Mouse (Mus musculus) layer of hippocampus, adult 9-10 months (tissue): ENCODE data around the gene Sidt1.

Experiments
- DNase-seq: peaks from one replicate; pipeline ENCODE4 v3.0.0; 2022; ENCODE audit warnings: low spot score

The Sidt1 gene

DNA sequence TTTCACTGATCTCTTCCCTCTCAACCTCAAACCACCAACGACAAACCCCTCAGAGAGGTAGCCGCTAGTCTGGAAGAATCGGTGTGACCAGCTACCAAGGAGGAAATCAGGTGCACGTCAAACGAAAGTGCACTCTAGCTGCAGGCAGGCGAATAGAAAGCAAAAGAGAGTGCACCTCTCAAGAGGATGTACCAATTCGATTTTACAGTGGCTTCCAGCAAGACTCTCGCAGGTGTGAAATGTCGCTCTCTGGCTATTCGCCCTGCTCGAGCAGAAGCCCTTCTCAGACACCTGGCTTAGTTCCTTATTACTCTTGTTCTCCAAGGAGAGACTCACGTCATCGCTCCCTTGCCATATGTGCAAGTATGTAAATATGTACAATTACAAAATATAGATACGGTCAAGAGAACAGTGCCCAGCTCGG lies at the start of gene Sidt1:
Gene Sidt1 (minus strand): TSS at position 336 of the 424 bp plus-strand sequence.
- no peak for DNase-seq

- no peak for DNase-seq
These were observed 48.6 kb upstream of the Sidt1 start for GRCm38 (mm10) chr16:44381578-44381977.

DNA sequence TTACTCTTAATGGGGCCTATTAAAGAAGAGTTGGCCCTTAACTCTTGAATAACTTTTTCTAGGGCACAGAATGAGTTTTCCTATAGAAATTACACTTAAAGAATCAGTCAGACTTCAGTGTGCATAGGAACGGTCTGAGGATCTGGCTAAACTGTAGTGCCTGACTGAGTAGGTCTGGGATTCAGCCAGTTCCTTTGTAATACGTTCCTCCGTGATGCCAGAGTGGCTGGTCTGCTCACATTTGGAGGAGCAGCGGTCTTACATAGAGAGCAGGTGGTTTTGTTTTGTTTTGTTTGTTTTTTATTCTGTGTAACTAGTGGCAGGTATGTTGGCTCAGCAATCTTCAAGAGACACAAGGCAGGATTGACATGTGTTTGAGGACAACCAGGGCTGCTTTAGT lies 47.0 kb upstream of the Sidt1 start:
- DNase-seq = no peak

GRCm38 (mm10) chr16:44375459-44375858 lies 42.5 kb upstream of the Sidt1 start:
- DNase-seq = no peak

- no peak for DNase-seq
These were observed 32.5 kb upstream of the Sidt1 start for GRCm38 (mm10) chr16:44365522-44365921.

DNA sequence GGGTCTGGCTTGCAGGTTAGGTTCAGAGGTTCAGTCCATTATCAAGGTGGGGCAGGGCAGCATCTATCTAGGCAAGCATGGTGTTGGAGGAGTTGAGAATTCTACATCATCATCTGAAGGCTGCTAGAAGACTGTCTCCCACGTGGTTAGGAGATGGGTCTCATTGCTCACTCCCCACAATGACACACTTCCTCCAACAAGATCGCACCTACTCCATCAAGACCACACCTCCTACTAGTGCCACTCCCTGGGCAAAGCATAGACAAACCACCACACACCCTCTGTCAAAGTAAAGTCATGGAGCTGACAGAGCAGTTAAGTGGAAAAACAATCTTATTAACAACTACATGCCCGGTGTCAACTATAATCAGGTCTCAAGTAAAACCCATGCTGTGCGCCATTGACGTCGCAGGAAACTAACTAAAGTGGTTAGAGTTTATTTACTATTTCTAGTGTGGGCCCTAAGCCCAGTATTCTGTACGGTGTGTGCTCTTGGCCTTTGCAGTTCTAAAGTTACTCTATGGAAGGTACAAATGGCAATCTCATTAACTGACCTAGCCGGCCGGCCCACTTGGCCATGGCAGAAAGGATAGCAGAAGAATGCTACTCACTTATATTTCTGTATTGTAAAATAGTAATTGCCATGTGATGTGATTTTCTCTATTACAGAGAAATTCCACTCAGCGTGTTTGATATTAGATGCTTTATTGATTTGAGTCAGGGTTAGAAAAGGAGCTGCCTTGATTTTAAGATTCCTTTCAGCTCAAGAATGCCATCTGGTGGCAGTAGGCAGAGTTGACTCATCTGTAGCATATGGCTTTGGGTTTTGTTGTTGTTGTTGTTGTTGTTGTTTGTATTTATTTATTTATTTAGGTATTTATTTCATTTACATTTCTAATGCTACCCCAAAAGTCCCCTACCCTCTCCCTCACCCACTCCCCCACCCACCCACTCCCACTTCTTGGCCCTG lies 29.2 kb upstream of the Sidt1 start:
- peak; percentile 33 for DNase-seq

GRCm38 (mm10) chr16:44357571-44358268 lies 24.7 kb upstream of the Sidt1 start:
- no peak for DNase-seq

- no peak for DNase-seq
These were observed 23.3 kb upstream of the Sidt1 start for GRCm38 (mm10) chr16:44356291-44356690.

DNA sequence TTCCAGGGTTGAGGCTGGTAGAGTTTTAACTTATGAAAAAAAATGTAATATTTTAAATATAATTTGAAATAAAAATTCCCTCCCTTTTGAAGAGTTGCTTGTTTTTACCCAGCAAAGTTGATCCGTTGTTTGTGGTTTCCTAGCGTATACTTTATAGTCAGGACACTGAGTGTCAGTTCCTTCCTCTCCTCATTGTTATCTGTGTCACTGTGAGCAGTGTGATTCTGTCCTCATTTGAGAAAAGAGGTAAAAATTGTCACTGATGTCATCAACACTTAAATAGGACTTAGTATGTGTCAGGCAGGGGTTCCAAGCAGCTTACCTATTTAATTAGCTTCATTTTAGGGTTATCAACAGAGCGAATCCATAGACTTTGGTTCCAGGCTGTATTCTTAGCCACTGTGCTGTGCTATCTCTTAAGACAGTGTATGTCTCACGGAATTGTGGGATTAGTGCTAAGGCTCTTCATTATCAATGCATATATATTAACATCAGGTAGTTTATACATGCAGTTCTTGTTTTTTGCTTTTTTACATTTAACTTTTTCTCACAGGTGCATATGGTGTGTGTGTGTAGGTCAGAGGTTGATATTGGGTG lies 16.9 kb upstream of the Sidt1 start:
- DNase-seq = no peak

DNA sequence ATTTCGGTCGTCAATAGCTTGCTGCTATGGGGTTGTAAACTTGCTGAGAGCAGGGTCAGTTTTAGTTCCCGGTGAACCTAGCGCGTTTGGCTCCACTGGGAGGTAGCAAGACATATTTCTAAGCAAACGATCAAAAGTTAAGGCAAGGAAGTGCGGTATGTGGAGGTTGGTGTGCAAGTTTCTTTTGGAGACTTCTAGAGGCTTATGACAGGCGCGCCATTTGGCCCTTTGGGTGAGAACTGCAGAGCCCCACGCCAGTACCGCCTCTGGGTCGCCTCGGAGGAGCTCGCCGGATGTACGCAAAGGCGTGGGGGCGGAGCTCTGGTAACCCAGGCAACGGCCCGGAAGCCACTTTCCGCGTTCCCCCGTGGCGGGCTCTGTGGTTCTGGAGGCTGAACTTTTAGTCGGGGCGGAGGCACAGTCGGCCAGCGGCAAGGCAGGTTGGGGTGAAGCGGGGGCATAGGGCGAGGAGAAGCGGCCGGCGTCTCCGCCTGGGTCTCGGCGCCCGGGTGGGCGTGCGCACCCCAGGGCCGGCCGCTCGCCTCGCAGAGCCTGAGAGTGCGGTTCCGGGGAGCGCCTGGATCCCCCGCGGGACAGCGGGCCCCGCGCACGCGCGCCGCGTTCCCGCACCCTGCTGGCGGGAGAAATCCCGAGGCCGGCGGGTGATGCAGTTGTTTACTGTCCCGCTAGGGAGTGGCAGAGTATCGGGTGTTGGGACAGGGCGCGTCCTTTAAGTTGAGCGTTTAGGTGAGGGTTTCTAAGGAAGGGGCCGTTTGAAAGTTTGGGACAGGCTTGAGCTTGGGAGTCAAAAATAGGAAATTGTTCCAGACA lies 14.3 kb upstream of the Sidt1 start, which contains the start of gene Spice1:
Gene Spice1 (plus strand): TSS at position 51 of the 831 bp plus-strand sequence.
- peak; percentile 60 for DNase-seq

GRCm38 (mm10) chr16:44337541-44337940 lies 4.5 kb upstream of the Sidt1 start:
- DNase-seq = no peak

GRCm38 (mm10) chr16:44331995-44332860 lies 768 bp downstream of the Sidt1 start:
- DNase-seq = no peak

DNA sequence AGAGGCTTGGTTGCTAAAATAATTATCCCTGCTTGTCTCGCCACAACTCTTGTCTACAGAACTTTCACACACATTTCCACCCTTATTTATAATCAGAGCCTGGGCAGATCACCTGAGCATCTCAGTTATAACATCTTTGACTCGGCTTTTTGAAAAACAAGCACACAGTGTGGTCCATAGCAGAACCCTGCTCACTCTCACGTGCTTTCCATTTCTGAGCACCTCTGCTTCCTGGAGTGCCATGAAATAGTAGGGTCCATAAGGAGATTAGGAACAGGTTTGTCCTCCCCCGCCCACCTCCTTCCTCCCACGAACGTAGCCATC lies 1.4 kb downstream of the Sidt1 start:
- DNase-seq = no peak

DNA sequence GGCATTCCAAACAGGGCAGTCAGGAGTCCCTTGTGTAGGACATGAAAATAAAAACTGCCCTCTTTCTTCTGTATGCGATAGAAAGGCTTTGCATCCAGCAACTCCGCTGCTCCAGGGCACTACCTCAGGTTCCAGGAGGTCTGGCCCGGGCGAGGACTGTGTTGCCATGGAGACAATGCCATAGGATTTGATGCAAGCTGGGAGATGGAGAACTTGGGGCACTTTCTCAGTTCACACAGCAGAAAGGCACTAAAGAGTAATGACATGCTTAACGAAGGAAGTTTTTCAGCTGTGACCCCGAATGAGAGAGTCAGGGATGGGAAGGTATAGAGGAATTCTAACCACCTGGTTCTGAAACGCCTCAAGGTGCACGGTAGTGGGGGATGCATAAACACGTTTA lies 1.8 kb downstream of the Sidt1 start:
- no peak for DNase-seq

- no peak for DNase-seq
These were observed 2.3 kb downstream of the Sidt1 start for GRCm38 (mm10) chr16:44330657-44331056.

DNA sequence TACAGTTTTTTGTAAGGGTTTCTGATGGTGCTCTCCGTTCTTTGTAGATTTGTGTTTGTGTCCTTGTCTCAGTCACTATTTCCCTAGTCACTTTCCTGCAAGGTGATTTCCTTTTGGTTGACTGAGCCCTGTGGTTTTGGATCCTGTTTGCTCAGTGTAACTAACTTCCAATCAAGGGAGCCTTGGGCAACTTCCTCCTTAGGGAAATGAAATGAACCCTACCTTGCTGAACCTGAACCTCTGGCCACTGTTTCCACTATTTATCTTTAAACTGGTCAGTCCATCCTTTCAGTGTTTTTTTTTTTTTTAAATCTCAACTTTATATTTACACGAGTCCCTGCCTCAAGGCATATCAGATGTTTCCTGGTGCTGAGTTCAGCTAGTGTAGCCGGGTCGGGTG lies 4.4 kb downstream of the Sidt1 start:
- no peak for DNase-seq

DNA sequence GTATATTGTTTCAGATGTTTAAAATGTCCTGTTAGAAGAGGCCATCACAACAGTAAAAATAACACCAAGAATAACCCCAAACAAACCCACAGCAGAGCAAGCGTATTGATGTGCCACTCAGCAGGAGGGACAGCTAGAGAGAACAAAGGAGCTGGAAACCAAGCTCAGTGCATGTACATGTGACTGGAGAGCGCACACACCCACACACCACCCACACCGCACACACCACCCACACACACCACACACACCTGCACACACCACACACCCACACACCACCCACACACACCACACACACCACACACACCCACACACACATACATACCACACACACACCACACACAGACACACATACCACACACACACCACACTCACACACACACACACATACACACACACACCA lies 12.8 kb downstream of the Sidt1 start:
- no peak for DNase-seq

GRCm38 (mm10) chr16:44316350-44316749 lies 16.6 kb downstream of the Sidt1 start:
- DNase-seq = no peak

DNA sequence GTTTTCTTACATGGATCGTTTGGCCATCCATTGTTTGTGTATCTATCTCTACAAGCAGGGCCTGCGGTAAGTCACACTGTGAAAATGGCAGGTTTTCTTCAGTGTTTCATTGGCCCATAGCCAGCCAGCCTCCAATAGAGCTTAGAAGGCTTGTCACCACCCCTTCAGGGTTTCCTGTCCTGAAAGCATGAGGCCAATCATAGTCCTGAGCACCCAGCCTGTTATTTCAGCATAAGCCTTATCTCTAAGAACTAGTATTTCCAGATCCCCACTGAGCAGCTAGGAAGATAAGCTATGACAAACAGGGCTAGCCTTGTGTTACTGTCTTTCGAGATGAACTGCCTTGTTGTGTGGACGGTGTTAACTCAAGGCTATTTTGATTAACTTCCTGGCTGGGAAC lies 19.6 kb downstream of the Sidt1 start:
- no peak for DNase-seq

GRCm38 (mm10) chr16:44305606-44306005 lies 27.4 kb downstream of the Sidt1 start:
- no peak for DNase-seq

- no peak for DNase-seq
These were observed 29.2 kb downstream of the Sidt1 start for GRCm38 (mm10) chr16:44303822-44304221.
